Mouse (Mus musculus): ENCODE data around the gene Mfsd12. TPM values are rescaled to one million over a fixed set of nuclear protein-coding genes. Genes with fewer than 3 reads are reported as not detected.
A peak's percentile ranks its signal among the peaks of the same experiment; 100 is the strongest.

The Mfsd12 gene
- total and polyA plus RNA-seq, 3 experiments, result 5.2 to 9.5 (median 7.4) TPM

- TF ChIP-seq ELF1 (IDR thresholded peaks at IDR 0.05; ENCODE audit: low read depth, low read length) (no peak), GABPA (IDR thresholded peaks at IDR 0.05; ENCODE audit: insufficient replicate concordance, low read depth, low read length) (no peak), JUN (IDR thresholded peaks at IDR 0.05; ENCODE audit: insufficient read depth, low read depth, low read length) (no peak), MAFK (IDR thresholded peaks at IDR 0.05; ENCODE audit: insufficient replicate concordance, low read length) (no peak), MAZ (IDR thresholded peaks at IDR 0.05; ENCODE audit: low read depth, low read length) (no peak; the same call in 1 of the 2 replicates), PAX5 (IDR thresholded peaks at IDR 0.05; ENCODE audit: low read length) (no peak), JUND (conservative IDR thresholded peaks at IDR 0.05; ENCODE audit: low read depth, low read length) (no peak), E2F4 (IDR thresholded peaks at IDR 0.05; ENCODE audit: insufficient replicate concordance, low read depth, low read length) (no peak), BHLHE40 (IDR thresholded peaks at IDR 0.05; ENCODE audit: low read depth, low read length) (no peak), MXI1 (IDR thresholded peaks at IDR 0.05; ENCODE audit: low read depth, low read length) (peak; percentile 70), CTCF (conservative IDR thresholded peaks at IDR 0.05 in 1 of 2, IDR thresholded peaks at IDR 0.05 in 1 of 2; ENCODE audit: low read depth in 2 of 2, low read length in 2 of 2) (no peak), MAX (IDR thresholded peaks at IDR 0.05; ENCODE audit: low read length) (peak; percentile 71; the same call in 1 of the 2 replicates)
Observed at GRCm38 (mm10) chr10:81319741-81320549, 37.3 kb upstream of the Mfsd12 start (continued).

GRCm38 (mm10) chr10:81320550-81321347 is 36.5 kb upstream of the Mfsd12 start, which contains the start of gene Cactin:
Cactin (plus strand) TSS chr10:81321103.
- Histone ChIP-seq H3K4me2 (ENCODE audit: insufficient read depth, low read depth, poor library complexity, severe bottlenecking) (peak within 1 kb of the TSS; percentile 78), H3K4me3 (replicated peaks in 1 of 3; ENCODE audit: low read depth in 2 of 3, low read length in 2 of 3, poor library complexity in 1 of 3) (peak within 1 kb of the TSS; percentile 89 to 98 (median 97)), H3K27ac (ENCODE audit: insufficient read depth, low read depth) (peak within 1 kb of the TSS; percentile 59), H3K79me2 (replicated peaks; ENCODE audit: control insufficient read depth, extremely low read depth, insufficient read depth, poor library complexity, severe bottlenecking) (peaks cover 15% of the 10 kb centered on the region), H3K9ac (ENCODE audit: insufficient read depth, low read depth) (peak within 1 kb of the TSS; percentile 96), H3K27me3 (replicated peaks) (no peaks in the 10 kb centered on the region), H3K36me3 (replicated peaks in 1 of 2; ENCODE audit: control insufficient read depth in 1 of 2, insufficient read depth in 1 of 2, low read length in 1 of 2) (peaks cover 61 to 74% of the 10 kb centered on the region in 2 experiments), H3K4me1 (ENCODE audit: control insufficient read depth in 1 of 2, insufficient read depth in 2 of 2) (peaks cover 12 to 37% of the 10 kb centered on the region in 2 experiments; a peak in 3 of 4 replicates), H3K9me3 (replicated peaks; ENCODE audit: low read length) (no peaks in the 10 kb centered on the region)
- in situ Hi-C loops (cut with MboI; ENCODE audit: low pct_ligation_motif_present, low pct_unique_long_range_greater_than_20kb, low sequenced_read_pairs), result no loop called here
- peak; percentile 100 for DNase-seq (ENCODE audit: extremely low read depth)
- dilution Hi-C loops (cut with MboI; ENCODE audit: extremely low pct_ligation_motif_present, extremely low pct_unique_long_range_greater_than_20kb, low sequenced_read_pairs), result no loop called here
- TF ChIP-seq MYC (IDR thresholded peaks at IDR 0.05; ENCODE audit: low read depth, low read length), result peak; percentile 84
- TF ChIP-seq NELFE (IDR thresholded peaks at IDR 0.05; ENCODE audit: low read depth, low read length), result peak; percentile 94
- TF ChIP-seq ZKSCAN1 (IDR thresholded peaks at IDR 0.05; ENCODE audit: borderline replicate concordance, low read depth, low read length), result no peak
- peak; percentile 40; the same call in 1 of the 2 replicates for TF ChIP-seq GABPA (IDR thresholded peaks at IDR 0.05; ENCODE audit: insufficient replicate concordance, low read depth, low read length)
- TF ChIP-seq MXI1 (IDR thresholded peaks at IDR 0.05; ENCODE audit: low read depth, low read length), result peak; percentile 78
- TF ChIP-seq ZMIZ1 (IDR thresholded peaks at IDR 0.05; ENCODE audit: low read depth, low read length), result peak; percentile 78; the same call in 1 of the 2 replicates
- no peak for TF ChIP-seq ZNF384 (IDR thresholded peaks at IDR 0.05; ENCODE audit: low read depth, low read length)
- no peak; the same call in 1 of the 2 replicates for TF ChIP-seq SMC3 (IDR thresholded peaks at IDR 0.05; ENCODE audit: low read depth, low read length)
- peak; percentile 65; the same call in 1 of the 2 replicates for TF ChIP-seq POLR2AphosphoS2 (IDR thresholded peaks at IDR 0.05; ENCODE audit: low read depth, low read length)
- no peak for TF ChIP-seq RCOR1 (conservative IDR thresholded peaks at IDR 0.05; ENCODE audit: low read depth, low read length)
- peak; percentile 49 for TF ChIP-seq JUND (conservative IDR thresholded peaks at IDR 0.05; ENCODE audit: low read depth, low read length)
- TF ChIP-seq E2F4 (IDR thresholded peaks at IDR 0.05; ENCODE audit: insufficient replicate concordance, low read depth, low read length), result peak; percentile 95
- peak; percentile 96 for TF ChIP-seq KAT2A (IDR thresholded peaks at IDR 0.05; ENCODE audit: insufficient replicate concordance, low read length)
- no peak; the same call in 1 of the 2 replicates for TF ChIP-seq USF1 (IDR thresholded peaks at IDR 0.05; ENCODE audit: low read depth, low read length)
- peak; percentile 20; the same call in 1 of the 2 replicates for TF ChIP-seq IRF4 (IDR thresholded peaks at IDR 0.05; ENCODE audit: low read depth, low read length)
- TF ChIP-seq EP300 (IDR thresholded peaks at IDR 0.05; ENCODE audit: low read length), result no peak
- TF ChIP-seq MAZ (IDR thresholded peaks at IDR 0.05; ENCODE audit: low read depth, low read length), result peak; percentile 78
- TF ChIP-seq MEF2A (IDR thresholded peaks at IDR 0.05; ENCODE audit: borderline replicate concordance, low read depth, low read length), result peak; percentile 70
- peak; percentile 85 for TF ChIP-seq TCF12 (IDR thresholded peaks at IDR 0.05; ENCODE audit: low read depth, low read length)
- TF ChIP-seq CTCF (conservative IDR thresholded peaks at IDR 0.05 in 1 of 2, IDR thresholded peaks at IDR 0.05 in 1 of 2; ENCODE audit: low read depth in 2 of 2, low read length in 2 of 2), result peak in 1 of 2 experiments; percentile 31; a peak in 1 of 4 replicates
- TF ChIP-seq NRF1 (IDR thresholded peaks at IDR 0.05; ENCODE audit: low read depth, low read length), result peak; percentile 97
- TF ChIP-seq ELF1 (IDR thresholded peaks at IDR 0.05; ENCODE audit: low read depth, low read length), result peak; percentile 98
- no peak for TF ChIP-seq ETS1 (conservative IDR thresholded peaks at IDR 0.05; ENCODE audit: low read depth, low read length)
- peak; percentile 55; the same call in 1 of the 2 replicates for TF ChIP-seq CHD2 (IDR thresholded peaks at IDR 0.05; ENCODE audit: low read length)
- peak; percentile 16; the same call in 1 of the 2 replicates for TF ChIP-seq BHLHE40 (IDR thresholded peaks at IDR 0.05; ENCODE audit: low read depth, low read length)
- peak; percentile 89 for TF ChIP-seq POLR2A (IDR thresholded peaks at IDR 0.05; ENCODE audit: low read depth, low read length)
- TF ChIP-seq MAFK (IDR thresholded peaks at IDR 0.05; ENCODE audit: insufficient replicate concordance, low read length), result no peak
- TF ChIP-seq MAX (IDR thresholded peaks at IDR 0.05; ENCODE audit: low read length), result peak; percentile 100
- TF ChIP-seq JUN (IDR thresholded peaks at IDR 0.05; ENCODE audit: insufficient read depth, low read depth, low read length), result no peak
